ENCODE assay signal across 16 mouse cellular contexts in genomic region chr12:83998341-83999107, GRCm38 (mm10). TPM values are rescaled to one million over a fixed set of nuclear protein-coding genes. Genes with fewer than 3 reads are reported as not detected.
A peak's percentile ranks its signal among the peaks of the same experiment; 100 is the strongest.
DNase-seq lines count a peak whose midpoint lies in the region; ATAC-seq lines count a peak whose summit lies in the region.
"Had no signal": no experiment of that assay in that cellular context is flagged by ENCODE, and none has a peak within 500 bp of the region (broad histone marks: within the 10 kb centered on the region; RNA-seq: fewer than 3 reads in every experiment).

No protein-coding gene starts in this region.

- no peak overlapping the region for H3K4me2 ChIP-seq in forebrain, embryonic 14.5 days (ENCODE audit: low read length)
- H3K4me2 ChIP-seq in kidney, embryonic 15.5 days: no peak overlapping the region
- H3K4me2 ChIP-seq: embryonic facial prominence, embryonic 13.5 days; midbrain, embryonic 12.5 days had no signal

- no peaks in the 10 kb centered on the region for H3K4me1 ChIP-seq in forebrain, embryonic 14.5 days (ENCODE audit: control insufficient read depth, insufficient read depth, low read length)
- H3K4me1 ChIP-seq in forebrain, embryonic 10.5 days: no peaks in the 10 kb centered on the region
- peaks cover 24% of the 10 kb centered on the region for H3K4me1 ChIP-seq in kidney, embryonic 15.5 days
- H3K4me1 ChIP-seq: embryonic facial prominence, embryonic 13.5 days; midbrain, embryonic 12.5 days had no signal

- H3K4me3 ChIP-seq in forebrain, embryonic 14.5 days (ENCODE audit: low read depth, low read length): no peak overlapping the region
- no peak overlapping the region for H3K4me3 ChIP-seq in forebrain, embryonic 10.5 days
- H3K4me3 ChIP-seq in kidney, embryonic 15.5 days (replicated peaks): no peak overlapping the region
- H3K4me3 ChIP-seq: embryonic facial prominence, embryonic 13.5 days; midbrain, embryonic 12.5 days had no signal

- no peaks in the 10 kb centered on the region for H3K9me3 ChIP-seq in forebrain, embryonic 14.5 days (replicated peaks; ENCODE audit: control insufficient read depth, low read length)
- peaks cover 14% of the 10 kb centered on the region; the same call in 1 of the 2 replicates for H3K9me3 ChIP-seq in forebrain, embryonic 10.5 days
- H3K9me3 ChIP-seq in kidney, embryonic 15.5 days (replicated peaks): 0 out of 2 replicates have a peak, but pooled peaks cover 6% of the 10 kb centered on the region

- no peaks in the 10 kb centered on the region for H3K27me3 ChIP-seq in forebrain, embryonic 14.5 days (replicated peaks; ENCODE audit: control insufficient read depth, insufficient read depth, low read length)
- H3K27me3 ChIP-seq in forebrain, embryonic 10.5 days (ENCODE audit: poor library complexity, severe bottlenecking): no peaks in the 10 kb centered on the region
- no peaks in the 10 kb centered on the region for H3K27me3 ChIP-seq in kidney, embryonic 15.5 days
- H3K27me3 ChIP-seq: embryonic facial prominence, embryonic 13.5 days; midbrain, embryonic 12.5 days had no signal

- no peaks in the 10 kb centered on the region for H3K36me3 ChIP-seq in forebrain, embryonic 14.5 days (ENCODE audit: control insufficient read depth, insufficient read depth, low read length)
- H3K36me3 ChIP-seq in forebrain, embryonic 10.5 days (replicated peaks): peaks cover 9% of the 10 kb centered on the region; the same call in 1 of the 2 replicates
- H3K36me3 ChIP-seq in kidney, embryonic 15.5 days: peaks cover 9% of the 10 kb centered on the region
- H3K36me3 ChIP-seq: midbrain, embryonic 12.5 days had no signal

- peak overlapping the region; percentile 50; the same call in 1 of the 2 replicates for H3K27ac ChIP-seq in forebrain, embryonic 14.5 days (ENCODE audit: low read depth, low read length)
- no peak overlapping the region for H3K27ac ChIP-seq in forebrain, embryonic 10.5 days
- H3K27ac ChIP-seq in kidney, embryonic 15.5 days: peak overlapping the region; percentile 37; the same call in 1 of the 2 replicates
- H3K27ac ChIP-seq: embryonic facial prominence, embryonic 13.5 days; midbrain, embryonic 12.5 days had no signal

- no peak overlapping the region for H3K9ac ChIP-seq in forebrain, embryonic 14.5 days (ENCODE audit: low read length)
- H3K9ac ChIP-seq in kidney, embryonic 15.5 days: no peak overlapping the region
- H3K9ac ChIP-seq: embryonic facial prominence, embryonic 13.5 days; midbrain, embryonic 12.5 days had no signal

- ATAC-seq in forebrain, embryonic 14.5 days: peak; percentile 57; the same call in 1 of the 2 replicates
- peak; percentile 34 for ATAC-seq in kidney, embryonic 15.5 days (replicated peaks; ENCODE audit: low FRiP score)

- 55% methylated on average over 11 of the region's 11 CpGs for WGBS in forebrain, embryonic 14.5 days
- 74% methylated on average over 11 of the region's 11 CpGs for WGBS in forebrain, embryonic 10.5 days
- 42% methylated on average over 11 of the region's 11 CpGs for WGBS in kidney, embryonic 15.5 days

- peak; percentile 68 for DNase-seq in forebrain, embryonic 14.5 days (ENCODE audit: low spot score)
- no peak for DNase-seq in forebrain, embryonic 10.5 days (ENCODE audit: extremely low spot score, low spot score)
- no peak for DNase-seq in kidney, adult 18-20 months
- DNase-seq in testis, postnatal 14 days (ENCODE audit: low spot score): peak; percentile 59
- no peak for DNase-seq in testis, postnatal 10 days (ENCODE audit: low spot score)
- no peak for DNase-seq in spleen, postnatal 36 days (ENCODE audit: low spot score in 2 of 2)
- DNase-seq in adrenal gland, postnatal 25 days: no peak
- DNase-seq: B cell, adult 2 months; cerebellum, adult 9-10 months had no signal

RNA-seq across cellular contexts. Expression of gene Acot1, which starts 10.8 kb away (rescaled TPM):
- polyA plus RNA-seq in forebrain, embryonic 14.5 days (2014; fragmentation: Nextera tagmentation; extraction: Ambion mirVana): 81.2 and 83.6 TPM in 2 replicates
- polyA plus RNA-seq in forebrain, embryonic 10.5 days (2016; fragmentation: Nextera tagmentation; extraction: Ambion mirVana): 22.4 and 23.5 TPM in 2 replicates
- polyA plus RNA-seq in kidney, embryonic 15.5 days (2015; fragmentation: Nextera tagmentation; extraction: Ambion mirVana): 53.7 and 55.2 TPM in 2 replicates
- 6.3 and 7.7 TPM in 2 replicates for total RNA-seq in adrenal gland, postnatal 25 days (2021)

RNA-seq across cellular contexts. Expression of gene Acot2, which starts 10.9 kb away (rescaled TPM):
- 4.3 and 5.6 TPM in 2 replicates for polyA plus RNA-seq in forebrain, embryonic 14.5 days (2014; fragmentation: Nextera tagmentation; extraction: Ambion mirVana)
- 14.9 and 16.0 TPM in 2 replicates for polyA plus RNA-seq in forebrain, embryonic 10.5 days (2016; fragmentation: Nextera tagmentation; extraction: Ambion mirVana)
- polyA plus RNA-seq in kidney, embryonic 15.5 days (2015; fragmentation: Nextera tagmentation; extraction: Ambion mirVana): 37.8 and 39.0 TPM in 2 replicates
- total RNA-seq in adrenal gland, postnatal 25 days (2021): 15.2 and 17.1 TPM in 2 replicates

RNA-seq across cellular contexts. Expression of gene Heatr4, which starts 13.9 kb away (rescaled TPM):
- not detected in 2 replicates for polyA plus RNA-seq in forebrain, embryonic 14.5 days (2014; fragmentation: Nextera tagmentation; extraction: Ambion mirVana)
- polyA plus RNA-seq in forebrain, embryonic 10.5 days (2016; fragmentation: Nextera tagmentation; extraction: Ambion mirVana): not detected in 2 replicates
- not detected in 2 replicates for polyA plus RNA-seq in kidney, embryonic 15.5 days (2015; fragmentation: Nextera tagmentation; extraction: Ambion mirVana)
- not detected in 2 replicates for total RNA-seq in adrenal gland, postnatal 25 days (2021)
- total RNA-seq: adrenal gland, postnatal 36 days; liver, adult 2 months had no signal
- polyA plus RNA-seq: embryonic facial prominence, embryonic 13.5 days; liver, adult 2 months; midbrain, embryonic 12.5 days; neural tube, embryonic 14.5 days; small intestine, adult 2 months had no signal

RNA-seq across cellular contexts. Expression of gene Acot4, which starts 39.7 kb away (rescaled TPM):
- polyA plus RNA-seq in forebrain, embryonic 14.5 days (2014; fragmentation: Nextera tagmentation; extraction: Ambion mirVana): 0.14 and 0.22 TPM in 2 replicates
- 0.14 and 0.15 TPM in 2 replicates for polyA plus RNA-seq in forebrain, embryonic 10.5 days (2016; fragmentation: Nextera tagmentation; extraction: Ambion mirVana)
- polyA plus RNA-seq in kidney, embryonic 15.5 days (2015; fragmentation: Nextera tagmentation; extraction: Ambion mirVana): 6.0 TPM in 2 replicates
- 1.5 and 1.7 TPM in 2 replicates for total RNA-seq in adrenal gland, postnatal 25 days (2021)

RNA-seq across cellular contexts. Expression of gene Gm49366, which starts 40.2 kb away (rescaled TPM):
- polyA plus RNA-seq in forebrain, embryonic 14.5 days (2014; fragmentation: Nextera tagmentation; extraction: Ambion mirVana): not detected in 2 replicates
- not detected in 2 replicates for polyA plus RNA-seq in forebrain, embryonic 10.5 days (2016; fragmentation: Nextera tagmentation; extraction: Ambion mirVana)
- not detected in 2 replicates for polyA plus RNA-seq in kidney, embryonic 15.5 days (2015; fragmentation: Nextera tagmentation; extraction: Ambion mirVana)
- total RNA-seq in adrenal gland, postnatal 25 days (2021): not detected in 2 replicates
- total RNA-seq: adrenal gland, postnatal 36 days; liver, adult 2 months had no signal
- polyA plus RNA-seq: embryonic facial prominence, embryonic 13.5 days; liver, adult 2 months; midbrain, embryonic 12.5 days; neural tube, embryonic 14.5 days; small intestine, adult 2 months had no signal

Comparison
In these comparisons a context has a peak if more than half of its experiments do, and no peak if none do; other contexts are left out.
1. DNase-seq: peak in forebrain, embryonic 14.5 days (single experiment) and testis, postnatal 14 days (single experiment); none in forebrain, embryonic 10.5 days (single experiment), kidney, adult 18-20 months (single experiment), testis, postnatal 10 days (single experiment), spleen, postnatal 36 days (0 of 2) and adrenal gland, postnatal 25 days (single experiment).